Mouse (Mus musculus) heart, embryonic 13.5 days (tissue): ENCODE data around the gene Ptafr. TPM values are rescaled to one million over a fixed set of nuclear protein-coding genes. Genes with fewer than 3 reads are reported as not detected.
"Not testable (repeated sequence)": the region's sequence is repeated elsewhere in the genome, so short reads cannot be mapped to it uniquely, and the experiment has no call there.

Source experiments
- ATAC-seq: fragments of 200-750 bp; cut with Nextera tagmentation; 2 replicates; pipeline ENCODE4 v1.8.0; 2017; ENCODE audit warnings: moderate TSS enrichment; ENCODE audit not compliant: insufficient number of reproducible peaks, low FRiP score, low TSS enrichment; ENCODE audit errors: extremely low read depth
- H3K27ac ChIP-seq: fragments of 300-500 bp; sonication (generic); replicated peaks from 2 replicates; pipeline ENCODE4 v1.5.1; 2015; ENCODE audit warnings: moderate library complexity, mild to moderate bottlenecking, inconsistent platforms
- H3K27me3 ChIP-seq: fragments of 300-500 bp; sonication (generic); replicated peaks from 2 replicates; pipeline ENCODE4 v1.6.1; 2015; ENCODE audit warnings: mild to moderate bottlenecking, inconsistent platforms
- H3K36me3 ChIP-seq: fragments of 300-500 bp; sonication (generic); 2 replicates; pipeline ENCODE4 v1.6.1; 2015; ENCODE audit warnings: mild to moderate bottlenecking, inconsistent platforms
- H3K4me1 ChIP-seq: fragments of 300-500 bp; sonication (generic); 2 replicates; pipeline ENCODE4 v1.6.1; 2015; ENCODE audit warnings: inconsistent platforms
- H3K4me2 ChIP-seq: fragments of 300-500 bp; sonication (generic); 2 replicates; pipeline ENCODE4 v1.6.1; 2015; ENCODE audit warnings: inconsistent platforms, mild to moderate bottlenecking, moderate library complexity
- H3K4me3 ChIP-seq: fragments of 300-500 bp; sonication (generic); 2 replicates; pipeline ENCODE4 v1.5.1; 2015; ENCODE audit warnings: moderate library complexity, mild to moderate bottlenecking, inconsistent platforms
- H3K9ac ChIP-seq: fragments of 300-500 bp; sonication (generic); 2 replicates; pipeline ENCODE4 v1.6.1; 2015; ENCODE audit warnings: inconsistent platforms, mild to moderate bottlenecking, moderate library complexity
- H3K9me3 ChIP-seq: fragments of 300-500 bp; sonication (generic); 2 replicates; pipeline ENCODE4 v1.6.1; 2016; ENCODE audit warnings: inconsistent platforms
- WGBS: fragments of 180-500 bp; shearing (Covaris S2); methylation state at CpG from one replicate; pipeline ENCODE4 v1.1.7; 2015; ENCODE audit warnings: mixed read lengths; 5-methylcytosine and 5-hydroxymethylcytosine counted together
- polyA plus RNA-seq: library from polyadenylated mRNA; unstranded; fragments of >200 nt; fragmentation: Nextera tagmentation; extraction: Ambion mirVana; gene quantifications from 2 replicates; pipeline ENCODE4 v1.2.1, GENCODE M21; 2015

Gene Ptafr
- polyA plus RNA-seq, 1 experiment from 2014 or later, result 1.2 TPM

DNA sequence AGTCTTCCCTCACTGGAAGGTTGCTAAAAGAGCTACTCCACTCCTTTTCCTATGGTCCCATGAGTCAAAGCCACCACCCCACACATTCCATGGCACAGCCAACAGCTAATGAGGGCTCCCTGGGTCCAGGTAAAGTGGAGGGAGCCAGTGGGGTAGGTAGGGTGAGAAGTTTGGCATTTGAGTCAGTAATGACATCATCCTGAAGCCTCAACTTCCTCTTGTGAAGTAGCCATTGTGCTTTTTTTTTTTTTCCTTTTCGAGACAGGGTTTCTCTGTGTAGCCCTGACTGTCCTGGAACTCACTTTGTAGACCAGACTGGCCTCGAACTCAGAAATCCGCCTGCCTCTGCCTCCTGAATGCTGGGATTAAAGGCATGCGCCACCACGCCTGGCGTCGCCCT is 8.3 kb upstream of the Ptafr start:
- not testable (repeated sequence) for H3K4me3 ChIP-seq, H3K4me2 ChIP-seq, H3K9ac ChIP-seq, H3K9me3 ChIP-seq, ATAC-seq, H3K27me3 ChIP-seq
- WGBS, result 89% methylated on average over 7 of the region's 7 CpGs
- Histone ChIP-seq H3K36me3 (peaks cover 36% of the 10 kb centered on the region), H3K27ac (0 out of 2 replicates have a peak overlapping the region, but pooled peaks have one; percentile 58), H3K4me1 (peaks cover 16% of the 10 kb centered on the region)

DNA sequence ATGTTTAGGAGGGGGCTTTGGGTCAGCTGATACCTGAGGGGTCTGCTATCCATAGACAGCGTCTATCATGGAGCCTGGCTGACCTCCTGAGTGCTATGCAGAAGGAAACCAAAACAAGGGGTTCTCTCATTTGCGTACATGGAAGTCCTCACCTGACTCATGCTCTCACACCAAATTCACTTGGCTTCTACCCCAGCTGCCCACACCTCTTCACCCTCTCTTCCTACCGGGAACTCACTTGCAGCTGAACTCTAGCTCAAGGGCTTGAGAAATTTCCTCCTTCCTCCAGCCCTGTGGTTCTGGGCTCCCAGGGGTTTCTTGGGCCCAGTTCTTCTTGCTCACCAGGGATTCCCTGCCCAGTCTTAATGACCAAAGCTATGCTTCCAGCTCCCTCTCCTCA is 606 bp upstream of the Ptafr start:
- Histone ChIP-seq H3K27me3 (no peaks in the 10 kb centered on the region), H3K4me3 (no peak overlapping the region), H3K9me3 (no peaks in the 10 kb centered on the region), H3K36me3 (no peaks in the 10 kb centered on the region), H3K4me1 (peaks cover 10% of the 10 kb centered on the region), H3K9ac (no peak overlapping the region), H3K4me2 (peak overlapping the region; percentile 3; the same call in 1 of the 2 replicates), H3K27ac (no peak overlapping the region)
- no peak for ATAC-seq
- WGBS, result 67% methylated on average over 3 of the region's 3 CpGs

DNA sequence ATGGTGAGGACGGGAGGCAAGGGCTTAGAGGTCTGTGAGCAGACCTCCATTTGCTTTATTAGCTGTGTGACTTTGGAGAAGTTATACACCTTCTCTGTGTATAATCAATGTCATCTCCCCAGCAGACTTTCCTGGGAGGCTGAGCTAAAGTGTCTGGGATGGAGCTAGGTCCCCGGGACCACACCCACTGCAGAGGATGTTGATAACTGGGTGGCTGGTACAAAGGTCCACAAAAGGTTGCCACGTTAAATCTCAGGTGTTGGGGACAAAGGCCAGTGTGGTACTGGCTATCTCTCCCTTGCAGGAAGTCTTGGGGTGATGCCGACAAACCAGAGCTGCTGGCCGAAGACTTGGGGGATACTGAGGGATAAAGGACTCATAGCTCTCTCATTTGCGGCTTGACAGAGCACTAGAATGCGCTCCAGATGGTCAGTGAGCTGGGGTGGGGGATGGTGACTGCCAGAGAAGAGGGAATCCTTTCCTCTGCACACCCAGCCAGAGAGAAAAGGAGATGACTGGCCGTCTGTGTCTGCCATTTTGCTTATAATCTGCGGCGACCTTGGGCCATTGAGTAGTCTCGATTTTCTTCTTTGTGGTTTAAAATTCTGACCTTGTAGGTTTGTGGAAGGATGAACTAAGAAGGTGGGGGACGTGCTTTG is 1.4 kb downstream of the Ptafr start:
- Histone ChIP-seq H3K9ac (no peak overlapping the region), H3K36me3 (no peaks in the 10 kb centered on the region)

DNA sequence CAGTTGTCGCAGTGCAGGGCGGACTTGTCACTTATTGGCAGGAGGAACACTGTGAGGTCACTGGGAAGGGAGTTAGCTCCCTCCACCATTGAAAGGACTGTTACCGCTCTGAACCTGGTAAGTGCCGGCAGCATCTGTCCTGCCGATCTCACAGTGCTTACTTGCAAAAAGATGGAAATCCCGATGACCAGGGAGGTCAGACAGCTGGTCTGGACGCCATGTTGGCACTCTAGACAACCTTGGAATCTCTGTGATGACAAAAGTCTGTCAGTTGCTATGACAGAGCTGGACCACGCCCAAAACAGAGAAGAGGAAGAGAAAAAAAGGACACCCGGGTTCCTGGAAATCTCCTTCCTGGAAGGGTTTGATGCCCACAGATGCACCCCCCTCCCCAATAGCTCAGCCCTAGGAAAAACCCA is 3.5 kb downstream of the Ptafr start:
- H3K4me2 ChIP-seq, result no peak overlapping the region
- H3K4me1 ChIP-seq, result peaks cover 10% of the 10 kb centered on the region
- H3K27me3 ChIP-seq, result no peaks in the 10 kb centered on the region
- no peaks in the 10 kb centered on the region for H3K9me3 ChIP-seq
- no peak for ATAC-seq
- H3K36me3 ChIP-seq, result no peaks in the 10 kb centered on the region
- 60% methylated on average over 9 of the region's 9 CpGs for WGBS
- no peak overlapping the region for H3K4me3 ChIP-seq
- no peak overlapping the region for H3K9ac ChIP-seq
- H3K27ac ChIP-seq, result no peak overlapping the region

More for the DNA sequence above, 1.4 kb downstream of the Ptafr start:
- 69% methylated on average over 12 of the region's 12 CpGs for WGBS
- H3K4me3 ChIP-seq, result no peak overlapping the region
- no peak for ATAC-seq
- peaks cover 10% of the 10 kb centered on the region for H3K4me1 ChIP-seq
- no peaks in the 10 kb centered on the region for H3K9me3 ChIP-seq
- no peaks in the 10 kb centered on the region for H3K27me3 ChIP-seq
- no peak overlapping the region for H3K27ac ChIP-seq
- H3K4me2 ChIP-seq, result no peak overlapping the region

DNA sequence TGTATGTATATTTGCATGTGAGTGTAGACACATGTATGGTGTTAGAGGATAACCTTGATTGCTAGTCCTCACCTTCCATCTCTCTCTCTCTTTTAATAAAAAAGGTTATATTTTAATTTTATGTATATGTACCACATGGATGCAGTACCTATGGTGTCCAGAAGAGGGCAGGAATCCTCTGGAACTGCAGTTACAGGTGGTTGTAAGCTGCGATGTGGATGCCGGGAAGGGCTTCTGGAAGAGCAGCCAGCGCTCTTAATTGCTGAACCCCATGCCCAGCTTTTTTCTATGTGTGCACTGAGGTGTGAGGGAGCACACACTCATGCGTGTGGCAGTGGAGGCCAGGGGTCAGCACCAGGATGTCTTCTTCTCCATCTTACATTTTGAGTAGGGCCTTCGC is 5.2 kb downstream of the Ptafr start:
- 83% methylated on average over 5 of the region's 5 CpGs for WGBS
- ATAC-seq, result no peak
- no peak overlapping the region for H3K4me3 ChIP-seq

DNA sequence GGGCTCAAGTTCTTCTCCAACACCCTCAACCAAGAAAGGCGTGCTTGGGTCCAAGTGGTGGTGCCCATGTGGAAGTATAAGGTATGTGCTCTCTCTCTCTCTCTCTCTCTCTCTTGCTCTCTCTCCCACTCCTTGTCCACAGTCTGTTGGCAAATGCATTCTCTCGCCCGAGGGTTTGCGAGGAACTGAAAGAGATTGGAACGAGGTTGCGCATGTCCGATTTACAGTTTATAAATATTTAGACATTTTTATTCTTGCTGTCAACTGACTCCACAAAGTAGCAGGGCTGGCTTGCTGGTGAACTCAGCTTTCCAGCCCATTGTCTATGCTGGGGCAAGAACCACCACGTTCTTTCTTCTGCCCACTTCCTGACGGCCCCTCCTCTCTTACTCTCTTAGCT is 7.3 kb downstream of the Ptafr start:
- Histone ChIP-seq H3K4me1 (peaks cover 10% of the 10 kb centered on the region), H3K4me2 (no peak overlapping the region), H3K9ac (no peak overlapping the region), H3K9me3 (no peaks in the 10 kb centered on the region), H3K4me3 (no peak overlapping the region), H3K27me3 (no peaks in the 10 kb centered on the region), H3K27ac (no peak overlapping the region), H3K36me3 (no peaks in the 10 kb centered on the region)
- 82% methylated on average over 9 of the region's 9 CpGs for WGBS
- no peak for ATAC-seq

More for the DNA sequence above, 5.2 kb downstream of the Ptafr start:
- peaks cover 13% of the 10 kb centered on the region for H3K4me1 ChIP-seq
- H3K4me2 ChIP-seq, result no peak overlapping the region
- no peaks in the 10 kb centered on the region for H3K27me3 ChIP-seq
- H3K9me3 ChIP-seq, result no peaks in the 10 kb centered on the region
- no peak overlapping the region for H3K27ac ChIP-seq
- H3K9ac ChIP-seq, result no peak overlapping the region
- H3K36me3 ChIP-seq, result no peaks in the 10 kb centered on the region

DNA sequence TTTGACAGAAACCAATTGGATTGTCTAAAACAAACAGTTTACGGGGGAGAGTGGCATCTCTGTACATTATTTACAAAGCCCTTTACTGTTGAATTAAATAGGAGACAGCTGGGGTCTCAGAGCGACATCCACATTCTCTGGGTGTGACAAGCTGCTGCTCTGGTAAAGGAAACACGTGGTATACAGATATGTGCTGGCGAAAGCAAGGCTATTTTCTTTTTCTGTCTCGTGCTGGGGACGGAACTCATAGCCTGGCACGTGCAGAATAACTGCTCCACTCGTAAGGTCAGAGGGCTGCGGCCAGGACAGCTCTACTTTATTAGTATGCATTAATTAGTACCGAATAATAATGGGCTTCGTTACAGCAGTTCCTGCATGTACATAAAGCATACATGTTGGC is 9.5 kb downstream of the Ptafr start:
- H3K27me3 ChIP-seq, result no peaks in the 10 kb centered on the region
- no peak overlapping the region for H3K9ac ChIP-seq
- H3K36me3 ChIP-seq, result no peaks in the 10 kb centered on the region
- H3K9me3 ChIP-seq, result 0 out of 2 replicates have a peak, but pooled peaks cover 3% of the 10 kb centered on the region
- H3K4me3 ChIP-seq, result no peak overlapping the region
- H3K27ac ChIP-seq, result no peak overlapping the region
- 41% methylated on average over 11 of the region's 11 CpGs for WGBS
- H3K4me1 ChIP-seq, result peaks cover 10% of the 10 kb centered on the region
- peak overlapping the region; percentile 22; the same call in 1 of the 2 replicates for H3K4me2 ChIP-seq
- ATAC-seq, result no peak

DNA sequence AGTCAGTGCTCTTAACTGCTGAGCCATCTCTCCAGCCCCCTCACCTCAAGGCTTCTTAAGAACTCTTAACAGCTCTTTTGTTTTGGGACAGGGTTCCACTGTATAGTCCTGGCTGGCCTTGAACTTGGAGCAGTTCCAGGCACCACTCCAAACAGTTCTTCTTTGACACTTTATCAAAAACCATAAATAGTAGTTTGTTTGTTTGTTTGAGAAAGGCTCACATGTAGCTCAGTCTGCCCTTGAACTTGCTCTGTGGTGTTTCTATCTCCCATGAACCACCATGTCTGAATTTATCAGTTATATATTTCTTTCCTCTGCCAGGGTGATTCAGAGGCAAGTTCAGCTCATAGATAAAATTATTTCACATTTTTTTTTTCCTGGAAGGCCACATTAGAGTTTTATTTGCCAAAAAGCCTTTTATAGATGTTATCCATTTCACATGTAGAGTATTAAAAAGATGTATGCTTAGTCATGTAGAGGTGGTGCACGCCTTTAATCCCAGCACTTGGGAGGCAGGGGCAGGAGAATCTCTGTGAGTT is 11.0 kb downstream of the Ptafr start:
- H3K9me3 ChIP-seq, result 0 out of 2 replicates have a peak, but pooled peaks cover 3% of the 10 kb centered on the region
- H3K4me2 ChIP-seq, result no peak overlapping the region
- no peaks in the 10 kb centered on the region for H3K27me3 ChIP-seq
- H3K4me3 ChIP-seq, result no peak overlapping the region
- H3K4me1 ChIP-seq, result peaks cover 10% of the 10 kb centered on the region
- no peak overlapping the region for H3K27ac ChIP-seq
- H3K9ac ChIP-seq, result no peak overlapping the region
- ATAC-seq, result no peak
- WGBS, result 85% methylated on average over 1 of the region's 1 CpGs
- no peaks in the 10 kb centered on the region for H3K36me3 ChIP-seq

DNA sequence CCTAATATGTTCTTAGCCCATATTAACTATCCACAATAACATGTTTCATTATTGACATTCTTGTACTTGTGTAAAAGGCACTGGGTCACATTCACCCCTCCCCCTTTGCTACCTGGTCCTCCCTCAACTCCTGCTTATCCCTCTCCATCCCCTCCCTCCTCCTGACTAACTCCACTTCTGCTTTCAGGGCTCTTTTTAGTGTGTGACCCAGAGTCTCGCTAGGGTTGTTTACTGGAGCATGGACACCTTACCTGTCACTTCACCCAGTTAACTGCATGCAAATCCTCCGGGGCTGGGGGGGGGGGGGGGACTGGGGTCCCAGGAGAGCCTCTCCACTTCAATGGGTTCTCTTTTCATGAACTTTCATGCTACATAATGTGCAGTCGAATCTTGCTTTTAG is 19.9 kb downstream of the Ptafr start:
- no peaks in the 10 kb centered on the region for H3K36me3 ChIP-seq
- ATAC-seq, result no peak
- H3K9ac ChIP-seq, result no peak overlapping the region
- H3K9me3 ChIP-seq, result peaks cover 6% of the 10 kb centered on the region; the same call in 1 of the 2 replicates
- no peak overlapping the region for H3K27ac ChIP-seq
- H3K27me3 ChIP-seq, result no peaks in the 10 kb centered on the region
- no peaks in the 10 kb centered on the region for H3K4me1 ChIP-seq
- no peak overlapping the region for H3K4me3 ChIP-seq
- H3K4me2 ChIP-seq, result no peak overlapping the region
- WGBS, result 49% methylated on average over 3 of the region's 3 CpGs

DNA sequence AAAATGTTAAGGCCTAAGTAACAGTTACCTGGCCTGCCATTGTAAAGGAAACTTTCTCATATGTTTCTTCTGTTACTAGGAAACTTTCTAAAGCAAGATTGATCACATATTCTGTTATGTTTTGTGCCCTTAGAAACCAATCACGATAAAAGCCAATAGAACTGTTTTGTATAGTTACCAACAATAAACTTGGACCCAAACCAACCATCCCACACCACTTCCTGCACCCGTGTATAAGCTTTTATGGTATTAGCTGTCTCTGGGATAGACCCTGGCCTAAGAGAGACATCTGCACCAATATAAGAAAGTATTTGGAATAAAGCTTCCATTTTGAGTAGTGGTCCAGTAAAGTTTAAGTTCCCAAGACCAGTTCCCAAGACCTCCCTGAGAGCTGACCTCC is 21.1 kb downstream of the Ptafr start:
- no peaks in the 10 kb centered on the region for H3K36me3 ChIP-seq
- no peak overlapping the region for H3K4me3 ChIP-seq
- no peak overlapping the region for H3K4me2 ChIP-seq
- no peak overlapping the region for H3K27ac ChIP-seq
- 81% methylated on average over 2 of the region's 2 CpGs for WGBS
- H3K9me3 ChIP-seq, result peaks cover 6% of the 10 kb centered on the region; the same call in 1 of the 2 replicates
- no peaks in the 10 kb centered on the region for H3K4me1 ChIP-seq
- ATAC-seq, result no peak
- H3K9ac ChIP-seq, result no peak overlapping the region
- H3K27me3 ChIP-seq, result no peaks in the 10 kb centered on the region

DNA sequence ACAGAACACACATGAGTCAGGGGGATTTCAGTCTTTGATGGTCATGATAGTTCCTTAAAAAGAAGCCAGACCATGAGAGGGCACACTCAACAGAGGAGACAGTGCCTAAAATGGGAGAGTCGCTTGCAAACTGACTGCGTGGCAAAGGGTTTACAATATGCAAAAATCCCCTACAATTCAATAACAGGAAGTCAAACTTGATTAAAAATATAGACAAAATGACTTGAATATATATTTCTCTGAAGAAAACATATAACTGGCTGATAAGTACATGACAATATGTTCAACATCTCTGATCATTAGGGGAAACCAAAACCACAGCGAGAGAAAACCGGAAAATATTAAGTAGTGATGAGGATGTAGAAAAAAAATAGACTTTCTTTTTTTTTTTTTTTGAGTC is 22.4 kb downstream of the Ptafr start:
- Histone ChIP-seq H3K27me3 (no peaks in the 10 kb centered on the region), H3K4me2 (no peak overlapping the region), H3K9ac (no peak overlapping the region), H3K4me3 (no peak overlapping the region), H3K9me3 (no peaks in the 10 kb centered on the region), H3K4me1 (0 out of 2 replicates have a peak, but pooled peaks cover 3% of the 10 kb centered on the region), H3K27ac (no peak overlapping the region), H3K36me3 (no peaks in the 10 kb centered on the region)
- no peak for ATAC-seq
- 94% methylated on average over 4 of the region's 4 CpGs for WGBS

DNA sequence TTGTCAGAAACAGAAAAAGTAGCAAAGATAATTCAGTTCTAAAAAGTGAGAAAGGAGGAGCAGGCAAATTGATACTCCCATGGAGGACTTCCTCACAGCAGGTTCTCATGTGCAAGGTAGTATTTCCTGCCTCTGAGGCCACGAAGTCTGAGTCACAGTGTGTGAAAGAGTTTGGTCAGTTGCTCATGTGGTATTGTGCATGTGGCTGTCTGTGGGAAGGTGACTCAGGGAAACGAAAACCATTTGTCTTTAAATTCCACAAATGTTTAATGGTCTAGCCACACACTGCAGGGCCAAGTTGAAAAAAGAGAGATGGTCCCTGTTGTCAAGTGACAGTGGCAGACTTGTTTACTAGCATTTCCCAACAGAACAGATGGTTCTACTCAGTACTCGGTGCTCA is 24.6 kb downstream of the Ptafr start:
- Histone ChIP-seq H3K27me3 (no peaks in the 10 kb centered on the region), H3K4me3 (no peak overlapping the region), H3K4me2 (no peak overlapping the region), H3K36me3 (no peaks in the 10 kb centered on the region), H3K9ac (no peak overlapping the region), H3K9me3 (no peaks in the 10 kb centered on the region), H3K4me1 (peaks cover 3% of the 10 kb centered on the region; the same call in 1 of the 2 replicates), H3K27ac (no peak overlapping the region)
- WGBS, result 72% methylated on average over 3 of the region's 3 CpGs
- ATAC-seq, result no peak
